Mouse (Mus musculus) kidney, adult 8-10 months (tissue): Measurements from ENCODE around the gene Naa80.

Experiments
- DNase-seq, 2 experiments: peaks; one replicate each; pipeline ENCODE4 v3.0.0; 2022

The Naa80 gene

DNA sequence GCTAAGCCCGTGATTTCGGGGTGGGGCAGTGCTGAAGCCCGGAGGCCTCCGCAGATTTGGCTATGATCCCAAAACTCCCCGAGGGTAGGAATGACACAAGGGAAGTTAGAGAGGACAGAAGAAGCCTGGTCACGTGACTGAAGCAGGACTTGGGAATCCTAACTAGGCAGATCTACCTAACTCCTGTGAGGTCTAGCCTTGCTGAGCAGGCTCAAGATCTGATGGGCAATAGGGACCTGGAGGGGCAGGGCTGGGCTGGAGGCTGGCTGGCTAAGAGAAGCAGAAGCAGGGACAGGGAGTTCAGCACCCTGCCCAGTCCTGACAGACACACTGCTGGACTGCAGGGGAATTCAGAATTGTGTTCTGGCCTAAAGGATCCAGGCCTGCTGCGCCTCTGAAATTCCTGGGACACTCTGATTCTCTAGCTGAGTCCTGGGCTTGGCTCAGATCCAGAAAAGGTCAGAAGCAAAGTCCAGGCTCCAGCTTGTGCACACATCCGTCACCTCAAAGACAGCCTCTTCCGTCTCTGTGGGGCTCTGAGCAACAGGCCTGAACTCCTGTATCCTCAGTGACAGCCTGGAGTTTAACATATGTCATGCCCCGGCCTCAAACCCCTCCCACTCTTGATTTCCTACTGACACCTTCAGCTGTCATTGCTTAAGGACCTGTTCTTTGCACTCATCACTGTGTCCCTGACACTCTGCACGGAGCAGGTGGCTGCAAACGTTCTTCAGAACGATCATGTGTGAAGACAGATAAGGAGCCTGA is 40.3 kb downstream of the Naa80 start:
- peak; percentile 88 to 89 for DNase-seq

DNA sequence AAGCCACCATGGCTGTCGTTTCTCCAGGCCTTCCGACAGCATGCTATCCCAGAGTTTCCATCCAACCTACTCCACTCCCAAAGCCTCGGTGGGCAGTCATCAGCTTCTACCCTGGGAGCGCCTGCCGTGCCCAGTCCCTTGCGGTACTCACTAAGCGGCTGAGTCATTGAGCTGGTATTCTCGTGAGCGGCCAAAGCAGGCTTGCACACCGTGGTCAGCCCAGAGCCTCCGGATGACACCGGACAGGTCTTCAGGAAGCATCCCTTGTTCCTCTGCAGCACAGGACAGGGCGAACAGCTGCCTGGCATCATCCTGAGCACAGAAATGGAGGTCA is 40.8 kb downstream of the Naa80 start:
- DNase-seq, result no peak

DNA sequence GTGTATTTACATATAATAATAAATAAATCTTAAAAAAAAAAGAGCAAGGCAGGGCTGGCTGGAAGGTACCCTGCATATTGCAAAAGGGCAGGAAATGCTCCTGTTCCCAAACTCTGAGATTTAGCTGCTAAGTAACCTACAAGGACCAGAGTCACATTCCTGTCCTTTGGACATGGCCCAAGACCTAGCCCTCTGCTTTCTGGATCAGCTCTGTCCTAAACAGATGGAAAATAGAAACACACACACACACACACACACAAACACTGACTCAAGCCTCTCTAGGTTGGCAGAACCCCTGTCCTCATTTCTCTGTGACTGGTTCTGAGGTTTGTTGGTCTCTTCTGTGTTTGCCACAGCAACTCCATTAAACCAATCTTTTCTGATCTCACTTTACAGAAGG is 42.3 kb downstream of the Naa80 start:
- DNase-seq, result no peak

DNA sequence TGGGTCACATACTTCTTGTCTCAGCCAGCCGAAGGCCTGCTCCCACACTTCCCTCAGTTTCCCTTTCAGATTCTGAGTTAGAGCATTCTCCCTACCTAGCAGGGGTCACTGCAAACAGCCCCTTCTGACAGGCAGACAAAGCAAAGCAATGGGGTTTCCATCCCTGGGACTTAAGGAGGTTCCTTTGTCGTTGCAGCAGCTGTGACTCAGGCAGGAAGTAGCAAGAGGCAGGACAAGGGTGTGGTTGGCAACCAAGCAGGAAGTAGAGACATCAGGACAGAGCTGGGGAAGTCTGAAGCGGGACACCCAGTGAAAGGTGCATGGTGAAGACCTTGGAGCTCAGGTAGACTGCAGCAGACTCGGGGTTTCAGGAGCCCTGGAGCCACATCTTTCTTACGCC is 45.9 kb downstream of the Naa80 start:
- DNase-seq, result no peak

DNA sequence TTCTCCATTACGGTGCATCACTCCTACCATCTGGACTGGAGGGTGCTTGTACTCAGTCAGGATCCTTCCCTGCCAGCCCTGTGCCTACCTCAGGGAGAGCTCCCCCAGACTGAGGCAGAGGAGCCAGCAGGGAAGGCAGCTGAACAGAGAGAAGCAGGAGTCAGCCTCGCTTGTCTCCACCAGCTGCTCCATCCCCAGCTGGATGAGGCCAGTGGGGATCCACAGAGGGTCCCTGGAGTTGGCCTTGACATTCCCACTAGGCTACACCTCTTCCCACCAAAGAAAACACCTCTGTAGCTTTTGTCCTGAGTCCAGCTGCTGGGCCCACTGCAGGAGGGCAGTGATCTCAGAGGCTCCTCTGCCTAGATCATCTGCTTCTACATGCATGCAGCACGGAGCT is 46.3 kb downstream of the Naa80 start:
- DNase-seq, result no peak

DNA sequence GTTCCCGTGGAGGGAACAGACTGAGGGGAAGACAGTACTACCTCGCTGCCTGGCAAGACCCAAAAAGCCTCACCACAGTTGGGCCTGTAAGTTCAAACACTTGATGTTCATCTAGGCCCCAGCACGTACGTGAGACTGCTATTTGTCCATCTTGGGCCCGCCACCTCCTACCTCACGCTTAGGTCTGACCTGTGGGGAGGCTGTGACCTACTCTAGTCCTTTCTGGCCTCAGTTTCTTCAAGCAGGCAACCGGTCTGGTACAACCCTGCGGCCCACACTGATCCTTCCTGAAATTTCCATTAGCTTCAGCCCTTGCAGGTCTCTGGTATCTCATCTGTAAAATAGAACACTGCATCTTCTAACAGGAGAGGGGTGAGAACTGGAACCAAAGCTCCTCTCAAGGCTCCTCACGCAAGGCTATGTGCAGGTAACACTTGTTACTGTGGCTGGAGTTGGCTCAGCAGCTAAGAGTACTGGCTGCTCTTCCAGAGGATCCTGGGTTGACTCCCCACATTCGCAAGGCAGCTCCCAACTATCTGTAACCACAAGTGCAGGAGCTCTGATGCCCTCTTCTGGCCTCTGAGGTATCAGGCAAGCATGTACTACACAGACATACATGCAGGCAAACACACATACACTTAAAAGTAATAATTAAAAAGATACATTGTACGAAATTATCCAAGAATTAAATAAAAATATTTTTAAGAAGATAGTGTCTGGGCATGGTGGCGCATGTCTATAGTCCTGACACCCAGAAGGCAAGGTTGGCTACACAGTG is 46.9 kb downstream of the Naa80 start:
- no peak for DNase-seq

DNA sequence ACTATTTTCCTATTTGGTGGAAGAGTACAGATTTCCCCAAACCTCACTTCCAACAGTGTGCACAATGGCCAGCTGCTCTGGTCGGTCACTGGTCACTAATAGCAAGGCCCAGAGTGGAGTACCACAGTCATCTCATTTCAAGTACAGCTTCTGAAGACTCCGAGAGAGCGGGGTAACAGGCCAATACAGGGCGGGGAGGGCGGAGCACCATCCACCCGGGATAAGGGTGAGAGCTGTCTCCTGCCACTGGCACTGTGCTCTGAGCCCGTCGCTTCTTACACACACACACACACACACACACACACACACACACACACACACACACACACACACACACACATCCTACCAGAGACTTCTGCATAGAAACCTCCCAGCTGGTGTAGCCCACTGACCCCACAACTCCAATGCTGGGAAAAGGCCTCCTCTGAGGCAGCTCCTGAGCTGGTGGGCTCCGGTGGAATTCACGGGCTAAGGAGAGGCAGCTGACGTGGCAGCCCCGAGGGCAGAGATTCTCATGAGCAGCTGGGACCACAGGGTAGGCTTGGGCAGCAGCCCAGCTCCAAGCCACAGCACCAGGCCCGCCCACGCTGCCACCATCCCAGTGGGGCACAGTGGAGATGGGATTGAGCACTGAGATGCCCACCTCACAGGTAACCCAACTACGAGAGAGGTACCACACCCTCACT is 47.6 kb downstream of the Naa80 start:
- DNase-seq, result no peak

DNA sequence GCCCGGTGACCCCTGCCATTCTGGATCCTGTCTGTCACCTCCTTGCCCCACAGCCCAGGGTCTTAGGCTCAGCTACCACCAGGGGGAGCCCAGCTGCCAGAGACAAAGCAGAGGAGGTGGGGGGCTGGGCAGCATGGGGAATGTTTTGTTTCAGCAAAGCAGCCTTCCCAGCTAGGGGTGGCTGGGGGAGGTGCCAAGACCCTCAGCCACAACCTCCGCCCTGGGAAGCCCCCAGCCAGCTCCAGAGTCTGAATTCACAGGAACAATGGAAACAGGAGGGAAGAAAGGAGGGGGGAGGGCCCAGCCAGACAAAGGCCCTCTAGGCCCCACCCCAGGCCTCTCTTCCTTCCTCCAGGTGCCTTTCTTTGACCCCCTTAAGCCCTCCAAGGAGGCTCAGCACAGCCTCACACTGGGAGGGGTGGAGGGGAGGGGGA is 48.2 kb downstream of the Naa80 start:
- peak; percentile 70 to 82 for DNase-seq

DNA sequence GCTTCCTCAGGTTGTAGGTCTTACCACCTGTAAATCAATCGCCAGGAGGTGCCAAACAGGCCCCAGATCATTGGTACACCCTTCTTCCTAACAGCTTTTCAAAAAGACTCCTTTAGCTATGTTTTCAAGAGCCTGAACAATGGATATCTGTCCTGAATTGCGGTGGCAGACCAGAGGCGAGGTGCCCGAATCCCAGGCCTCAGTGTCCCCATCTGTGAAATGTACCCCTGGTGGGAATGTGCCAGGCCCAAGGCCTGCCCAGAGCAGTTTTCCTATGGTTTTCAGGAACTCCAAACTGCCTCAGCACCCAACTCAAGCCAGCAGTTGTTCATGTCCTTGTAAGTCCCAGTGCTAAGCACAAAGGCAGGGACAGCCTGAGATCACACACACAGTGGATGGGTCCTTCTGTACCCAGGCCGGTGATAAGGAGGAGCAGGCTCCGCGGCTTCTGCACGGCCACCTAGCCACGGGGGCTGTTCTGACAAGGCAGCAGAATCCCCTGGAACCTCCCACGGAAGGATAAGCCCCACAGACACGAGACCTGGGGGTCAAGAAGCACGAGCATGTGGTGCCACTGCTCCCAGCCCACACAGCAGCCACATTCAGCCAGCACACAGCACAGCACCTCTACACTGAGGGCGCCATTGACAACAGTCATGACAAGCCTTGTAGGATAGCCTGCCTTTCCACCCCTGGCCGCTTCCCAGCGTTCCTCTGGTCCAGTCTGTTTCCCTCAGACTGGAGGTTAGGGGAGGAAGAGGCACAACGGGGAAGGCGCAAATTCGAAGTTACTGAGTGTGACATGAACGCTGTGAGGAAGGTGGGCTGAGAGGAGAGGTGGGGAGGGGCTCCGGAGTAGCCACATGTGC is 48.9 kb downstream of the Naa80 start:
- DNase-seq, result no peak

DNA sequence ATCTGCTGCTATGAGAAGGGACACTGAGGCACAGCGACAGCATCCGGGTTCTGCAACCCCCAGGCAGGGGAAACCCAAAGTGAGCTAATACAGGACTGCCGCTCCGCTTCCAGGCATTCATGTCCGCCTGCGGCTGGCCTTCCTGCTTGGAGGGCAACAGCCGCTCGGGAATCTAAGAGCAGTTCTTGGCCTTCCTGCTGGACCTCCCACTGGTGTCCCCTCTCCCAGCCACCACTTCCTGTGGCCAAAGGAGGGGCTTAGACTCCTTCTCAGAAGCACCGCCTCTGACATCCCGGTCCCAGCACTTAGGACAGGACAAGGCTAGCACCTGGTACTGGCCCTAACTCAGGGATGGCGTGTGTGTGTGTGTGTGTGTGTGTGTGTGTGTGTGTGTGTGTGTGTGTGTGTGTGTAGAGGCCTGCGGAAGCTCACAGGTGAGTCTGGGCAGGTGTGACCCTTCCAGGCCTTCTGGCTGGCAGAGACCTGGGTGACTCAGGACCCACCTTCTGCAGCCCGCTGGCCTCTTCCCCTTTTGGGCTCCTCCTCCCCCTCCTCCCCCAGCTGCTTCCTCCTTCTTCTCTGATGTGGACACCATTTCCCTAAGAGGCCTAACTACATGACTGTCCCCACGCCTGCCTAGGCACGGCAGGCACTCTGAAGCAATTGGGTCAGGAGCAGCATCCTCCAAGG is 50.2 kb downstream of the Naa80 start:
- peak; percentile 63 to 69 for DNase-seq

DNA sequence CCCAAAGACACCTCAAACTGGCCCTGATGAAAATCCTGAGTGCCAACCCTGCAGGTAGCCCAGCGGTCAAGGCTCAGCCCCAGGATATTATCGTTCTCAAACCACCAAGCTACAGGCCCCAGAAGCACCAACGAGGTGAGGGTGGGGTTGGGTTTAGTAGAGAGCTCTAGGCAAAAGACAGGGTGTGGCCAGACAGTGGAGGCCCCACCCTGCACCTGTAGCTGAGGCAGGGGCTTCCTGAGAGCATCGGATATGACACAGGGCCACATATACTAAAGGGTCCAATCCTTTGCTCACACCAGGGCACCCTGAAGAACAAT is 50.7 kb downstream of the Naa80 start:
- no peak for DNase-seq

DNA sequence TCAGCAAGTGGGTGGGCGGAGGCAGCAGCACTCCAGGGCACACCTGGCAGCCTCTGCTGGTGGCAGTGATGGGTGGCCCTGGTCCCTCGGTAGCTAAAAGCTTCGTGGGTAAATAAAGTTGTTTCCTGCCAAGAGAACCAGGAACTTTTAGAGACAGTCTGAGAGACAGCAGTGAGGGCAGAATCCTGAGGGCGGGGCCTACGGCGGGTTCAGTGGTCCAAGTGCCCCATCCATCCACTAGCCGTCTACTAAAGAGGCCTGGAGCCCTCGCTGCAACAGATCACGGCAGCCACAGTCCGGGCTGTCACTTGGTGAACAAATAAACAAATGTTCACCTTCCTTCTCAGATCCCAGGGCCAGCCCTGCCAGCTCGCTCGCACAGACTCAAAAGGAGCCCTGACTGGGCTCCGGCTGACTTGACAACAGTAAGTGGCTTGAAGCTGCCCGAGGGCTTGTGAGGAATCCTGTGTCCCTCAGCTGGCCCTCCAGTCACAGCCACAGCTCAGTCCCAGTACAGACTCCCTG is 51.3 kb downstream of the Naa80 start:
- no peak for DNase-seq

DNA sequence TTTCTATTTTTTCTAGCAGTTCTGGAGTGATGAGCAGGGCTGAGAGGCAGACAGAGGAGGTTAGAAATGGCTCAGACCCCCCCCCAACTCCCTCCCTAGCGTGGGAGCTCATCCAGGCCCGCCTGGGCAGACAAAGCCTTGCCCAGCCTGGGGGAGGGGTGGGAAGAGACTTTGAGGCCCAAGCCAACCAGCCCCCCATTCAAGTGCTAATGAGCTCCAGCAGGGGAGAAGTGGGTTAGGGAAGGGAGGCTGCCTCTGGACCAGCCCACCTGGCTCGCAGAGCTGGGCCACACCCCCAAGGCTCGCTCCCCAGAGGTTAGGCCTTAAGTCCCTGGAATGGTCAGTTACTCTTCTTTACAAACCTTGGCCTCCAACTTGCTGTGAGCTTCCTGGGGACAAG is 51.9 kb downstream of the Naa80 start:
- DNase-seq, result no peak

DNA sequence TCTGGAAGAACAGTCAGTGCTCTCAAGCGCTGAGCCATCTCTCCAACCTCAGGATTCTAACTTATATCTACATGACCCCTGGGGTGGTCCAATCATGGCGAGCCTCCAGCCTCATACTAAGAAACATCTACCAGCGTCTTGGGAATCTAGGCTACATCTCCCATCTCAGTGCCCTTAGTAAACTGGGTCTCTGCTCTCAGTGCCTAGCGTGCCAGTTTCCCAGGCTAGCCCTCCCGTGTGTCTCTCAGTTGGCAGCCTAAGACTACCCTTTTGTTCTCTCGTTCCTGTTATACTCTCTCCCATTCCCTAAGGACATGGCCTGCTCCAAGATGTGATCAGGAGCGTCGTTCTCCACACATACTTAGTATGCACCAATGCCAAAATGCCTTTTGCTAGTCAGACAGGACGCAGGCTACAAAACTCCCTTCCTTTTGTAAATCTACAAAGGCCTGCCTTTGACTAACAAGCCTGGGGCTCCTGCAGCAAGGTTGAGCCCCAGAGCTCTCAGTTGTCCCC is 52.7 kb downstream of the Naa80 start:
- no peak for DNase-seq

DNA sequence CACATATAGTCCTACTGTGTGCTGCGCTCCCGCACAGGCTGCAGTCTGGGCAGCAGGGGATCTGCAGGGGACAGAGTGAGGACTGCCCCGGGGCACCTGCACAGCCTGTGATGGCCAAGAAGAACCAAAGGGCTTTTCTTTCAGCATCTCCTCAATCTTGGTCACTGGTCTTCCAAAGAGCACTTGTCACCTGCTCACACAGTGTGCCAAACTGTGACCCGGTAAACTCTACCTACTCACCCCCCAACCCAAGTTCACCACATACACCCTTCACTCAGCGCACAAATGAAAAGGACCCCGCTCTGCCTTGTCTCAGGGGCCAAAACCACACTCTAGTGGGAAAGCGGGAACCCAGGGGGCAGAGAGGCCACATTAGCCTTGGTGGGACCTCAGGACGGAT is 53.2 kb downstream of the Naa80 start:
- no peak for DNase-seq

DNA sequence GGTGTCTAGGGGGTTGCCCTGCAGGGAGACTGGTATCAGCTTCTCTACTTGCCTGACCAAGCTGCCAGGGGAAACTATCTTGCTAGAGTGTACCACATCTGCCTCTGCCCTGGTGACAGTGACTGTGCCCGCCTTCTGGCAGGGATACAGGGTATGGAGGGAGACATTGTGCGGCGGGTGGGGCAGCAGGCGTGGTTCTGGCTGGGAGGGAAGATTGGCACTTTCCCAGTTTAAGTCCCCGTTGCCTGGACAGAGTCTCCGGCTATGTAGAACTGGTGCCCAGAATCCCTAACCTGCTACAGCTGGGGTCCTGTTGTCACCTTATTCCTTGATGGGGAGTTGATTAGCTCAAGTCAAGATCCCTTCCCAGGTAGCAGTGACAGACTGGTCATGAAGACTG is 53.8 kb downstream of the Naa80 start:
- no peak for DNase-seq

DNA sequence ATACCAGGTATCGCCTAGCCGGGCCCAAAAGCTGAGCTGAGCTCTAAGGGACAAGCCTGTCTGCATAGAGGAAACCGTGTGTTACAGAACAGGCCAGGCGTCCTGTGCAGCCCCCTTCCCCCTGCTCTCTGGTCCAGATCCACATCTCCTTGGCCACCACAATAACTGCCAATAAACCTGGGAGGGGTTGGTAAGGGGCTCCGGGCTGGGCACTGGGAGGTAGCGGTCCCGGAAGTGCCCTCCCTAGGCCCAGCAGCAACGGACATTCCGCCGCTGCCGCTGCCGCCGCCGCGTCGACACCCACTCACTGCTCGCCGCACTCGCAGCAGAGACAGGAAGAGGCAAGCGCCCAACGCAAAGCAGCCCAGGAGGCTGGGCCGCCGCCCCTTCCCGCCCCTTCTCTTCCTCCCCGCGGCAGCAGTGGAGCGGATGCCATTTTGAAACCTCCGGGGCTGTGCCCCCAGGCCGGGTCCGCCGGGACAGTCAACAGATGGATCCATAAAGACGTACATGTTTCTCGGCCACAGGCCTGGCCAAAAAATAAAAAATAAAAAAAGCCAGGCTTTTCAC is 54.5 kb downstream of the Naa80 start:
- DNase-seq, result peak in 1 of 2 experiments; percentile 78
